Mouse (Mus musculus) ES-Bruce4 (cell line): ENCODE data around the gene Gm5089.

Experiments
- CTCF ChIP-seq: IDR thresholded peaks from one replicate; pipeline ENCODE4 v1.8.1; 2011; ENCODE audit warnings: low read depth, low read length
- POLR2A ChIP-seq: IDR thresholded peaks from one replicate; pipeline ENCODE4 v1.8.1; 2011; ENCODE audit warnings: low read length; ENCODE audit not compliant: insufficient read depth

DNA sequence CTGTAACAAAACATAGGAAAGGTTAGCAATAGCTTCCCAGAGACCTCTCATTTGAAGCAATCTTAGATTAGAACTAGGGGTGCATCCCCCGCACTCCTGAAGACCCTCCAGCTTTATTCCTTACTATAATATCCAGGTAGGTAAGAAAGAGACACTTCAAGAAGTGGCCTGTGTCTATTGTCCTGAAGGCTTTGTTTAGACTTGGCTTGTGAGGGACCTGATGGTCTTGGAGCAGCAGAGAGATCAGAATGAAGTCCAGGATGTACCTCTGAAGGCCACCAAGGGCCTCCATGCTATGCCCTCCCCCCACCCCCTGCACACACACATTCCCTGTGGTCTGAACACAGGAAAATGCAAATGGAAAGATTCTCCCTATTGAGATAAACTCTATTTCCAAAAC is 8.9 kb upstream of the Gm5089 start:
- TF ChIP-seq POLR2A (no peak), CTCF (no peak)
